Mouse (Mus musculus) spleen, adult 18-20 months (tissue): ENCODE measurements at regions not wholly inside any gene's neighbourhood (a gene's known extent, or its start where the extent isn't known, plus 50 kb on each side); places are given as distances from the start of the nearest gene placed in this dataset.

Experiments
- DNase-seq, 2 experiments: peaks; one replicate each; pipeline ENCODE4 v3.0.0; 2022; ENCODE audit warnings: mixed read lengths in 2 of 2

GRCm38 (mm10) chr3:62159031-62159430 lies 179.1 kb upstream of the Arhgef26 start:
- peak in 1 of 2 experiments; percentile 17 for DNase-seq

DNA sequence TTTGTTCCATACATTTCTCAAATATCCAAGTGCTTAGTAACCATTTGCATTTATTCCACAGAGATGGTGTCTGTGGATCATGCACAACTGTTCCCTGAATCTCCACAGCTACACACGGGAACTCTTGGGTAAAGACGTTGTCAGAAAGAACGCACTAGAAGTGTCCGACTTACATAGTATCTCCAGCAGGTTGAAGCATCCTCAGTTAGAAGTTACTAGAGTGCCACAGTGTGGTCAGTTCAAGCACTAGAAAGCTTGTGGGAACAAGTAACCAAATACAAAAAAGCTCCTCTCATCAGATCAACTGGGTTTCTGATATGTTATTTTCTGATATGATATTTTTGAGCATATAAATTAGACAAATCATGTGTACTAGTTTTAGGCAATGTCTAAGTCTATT lies 167.5 kb upstream of the Arhgef26 start:
- no peak for DNase-seq

DNA sequence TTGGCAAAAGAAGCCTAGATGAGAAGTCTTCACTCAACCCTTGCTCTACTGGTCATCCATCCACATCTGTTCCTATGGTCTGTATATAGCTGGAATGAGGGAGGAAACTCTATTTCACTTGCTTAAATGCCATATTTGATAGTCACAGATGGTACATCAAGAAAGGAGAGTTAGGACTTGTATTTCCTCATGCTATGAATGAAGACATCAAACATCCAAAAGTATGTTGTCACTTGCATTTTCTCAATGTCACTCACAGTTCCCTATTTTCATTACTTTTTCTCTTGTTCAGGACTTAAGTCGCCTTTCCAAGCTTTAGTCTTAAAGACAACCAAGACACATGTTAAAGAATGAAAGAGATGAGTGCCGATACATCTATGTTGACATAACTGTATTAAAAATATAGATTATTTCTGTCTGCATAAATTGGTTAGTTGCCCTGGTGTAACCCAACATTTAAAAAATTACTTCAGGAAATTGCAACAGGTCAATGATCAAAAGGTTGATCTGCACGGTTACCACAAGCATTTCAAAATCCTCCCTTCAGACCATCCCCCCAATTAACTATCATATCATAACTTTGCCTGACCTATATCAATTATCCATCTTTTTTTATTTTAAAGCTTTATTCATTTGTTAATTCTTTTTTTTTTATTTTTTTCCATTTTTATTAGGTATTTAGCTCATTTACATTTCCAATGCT lies 150.2 kb upstream of the Arhgef26 start:
- DNase-seq = no peak

DNA sequence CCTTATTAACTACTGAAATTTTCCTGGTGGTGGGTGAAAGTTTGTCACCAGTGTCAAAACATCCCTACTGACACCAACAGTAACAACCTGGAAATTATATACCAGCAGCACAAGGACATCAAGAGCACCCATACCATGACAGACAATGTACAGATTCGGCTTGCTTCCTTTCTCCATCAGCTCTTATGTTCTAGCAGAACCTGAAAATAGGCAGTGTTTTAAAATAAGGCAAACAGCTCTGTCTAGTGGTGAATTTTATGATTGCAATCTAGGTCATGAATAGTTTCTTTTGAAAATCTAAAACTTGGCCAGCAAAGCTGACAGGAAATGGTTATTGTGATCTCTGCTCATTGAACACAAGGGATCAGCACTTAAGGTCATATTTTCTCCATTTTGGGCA lies 145.7 kb upstream of the Arhgef26 start:
- no peak for DNase-seq

DNA sequence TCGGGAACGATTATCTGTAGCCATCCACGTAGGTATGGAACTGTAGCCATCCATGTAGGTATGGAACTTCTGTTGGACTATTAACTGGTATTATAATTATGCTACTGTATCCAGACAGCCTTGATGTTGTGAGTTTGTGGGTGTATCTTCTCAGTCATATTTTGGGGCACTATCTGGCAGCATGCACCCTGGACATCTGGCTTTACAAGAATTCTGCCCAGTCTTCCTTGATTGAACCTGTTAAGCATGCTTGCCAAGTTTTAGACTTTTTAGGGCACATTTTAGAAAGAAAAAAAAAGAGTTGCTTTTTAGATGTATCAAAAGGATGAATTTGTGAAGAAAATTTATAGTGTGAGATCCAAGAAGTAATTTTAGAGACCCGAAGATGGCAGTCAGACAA lies 143.7 kb upstream of the Arhgef26 start:
- DNase-seq = no peak

GRCm38 (mm10) chr3:62196679-62197078 lies 141.5 kb upstream of the Arhgef26 start:
- DNase-seq = no peak

- DNase-seq = no peak
These were observed 122.3 kb upstream of the Arhgef26 start for GRCm38 (mm10) chr3:62215806-62216205.

DNA sequence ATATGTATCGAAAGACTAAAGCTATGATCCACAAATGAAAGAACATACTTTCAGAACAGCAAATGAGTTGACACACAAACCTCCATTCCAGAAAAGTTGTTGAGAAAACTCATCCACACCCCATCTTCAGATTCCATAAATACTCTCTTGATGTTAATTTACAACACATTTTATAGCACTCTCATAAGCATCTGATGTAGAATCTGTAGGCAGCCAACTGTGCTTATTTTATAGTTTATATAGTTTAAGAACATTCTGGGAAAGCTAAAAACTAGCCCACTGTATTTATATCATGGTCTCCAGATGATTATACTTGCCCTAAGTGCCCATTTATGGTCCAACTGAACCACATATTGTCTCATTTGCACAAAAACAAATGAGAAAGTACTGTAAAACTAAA lies 120.8 kb upstream of the Arhgef26 start:
- no peak for DNase-seq

- DNase-seq = no peak
These were observed 110.4 kb upstream of the Arhgef26 start for GRCm38 (mm10) chr3:62227697-62228096.

DNA sequence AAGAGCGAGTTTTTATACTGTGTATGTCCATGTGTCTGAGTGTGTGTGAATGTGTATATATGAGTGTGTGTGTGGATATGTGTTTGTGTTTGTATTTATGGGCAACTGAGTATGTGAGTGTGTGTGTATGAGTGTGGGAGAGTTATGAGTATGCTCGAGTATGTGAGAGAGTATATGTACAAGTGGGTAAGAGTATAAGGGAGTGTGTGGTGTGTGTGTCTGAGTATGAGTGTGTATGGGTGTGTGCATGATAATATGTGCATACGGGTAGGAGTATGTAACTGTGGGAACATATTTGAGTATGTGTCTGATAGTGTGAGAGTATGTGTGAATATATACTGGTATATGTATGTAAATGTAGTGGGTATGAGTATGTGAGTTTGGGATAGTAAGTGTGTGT lies 110.0 kb upstream of the Arhgef26 start:
- DNase-seq = no peak

DNA sequence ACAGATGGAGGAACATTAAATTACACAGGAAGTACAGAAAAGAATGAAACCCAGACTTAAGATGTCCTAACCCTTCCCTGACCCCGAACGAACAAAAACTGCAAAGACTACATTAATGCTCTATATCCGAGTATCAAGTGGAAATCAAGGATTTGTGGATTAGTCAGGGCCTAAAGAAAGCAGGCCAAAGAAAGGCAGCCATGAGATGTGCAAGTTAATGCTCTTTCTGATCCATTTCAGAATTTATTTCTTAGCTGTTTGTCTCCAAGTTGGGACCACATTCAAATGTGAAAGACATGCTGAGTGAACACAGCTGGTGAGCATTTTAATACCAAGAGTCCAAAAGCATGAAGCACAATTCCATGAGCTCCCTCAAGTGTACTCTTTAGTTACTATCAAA lies 97.1 kb upstream of the Arhgef26 start:
- DNase-seq = no peak

DNA sequence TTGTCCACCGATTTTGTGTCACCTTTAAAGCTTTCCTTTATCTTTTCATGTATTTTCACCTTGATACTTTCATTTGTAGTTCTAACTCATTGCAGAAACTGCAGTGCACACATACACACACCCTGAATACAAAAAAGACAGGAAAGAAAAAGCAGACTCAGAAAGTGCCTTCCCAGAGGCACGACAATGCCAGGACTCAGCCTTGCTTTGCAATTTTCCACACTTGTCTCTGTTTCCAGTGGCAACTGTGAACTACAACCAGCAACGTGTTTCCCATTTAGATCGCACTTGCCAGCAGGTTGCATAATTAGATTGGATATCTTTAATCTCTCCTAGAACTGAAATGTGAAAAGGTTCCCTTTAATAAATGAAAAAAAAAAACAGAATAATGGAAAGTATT lies 66.4 kb upstream of the Arhgef26 start:
- no peak for DNase-seq

- no peak for DNase-seq
These were observed 59.9 kb upstream of the Arhgef26 start for GRCm38 (mm10) chr3:62278279-62278678.

GRCm38 (mm10) chr3:62280960-62281359 lies 57.2 kb upstream of the Arhgef26 start:
- no peak for DNase-seq
